Mouse (Mus musculus) heart, adult 8-10 months (tissue): ENCODE results near the gene Mblac1. TPM values are rescaled to one million over a fixed set of nuclear protein-coding genes. Genes with fewer than 3 reads are reported as not detected.
"Not testable (repeated sequence)": the region's sequence is repeated elsewhere in the genome, so short reads cannot be mapped to it uniquely, and the experiment has no call there.

Experiments
- DNase-seq: peaks from one replicate; pipeline ENCODE4 v3.0.0; 2022; ENCODE audit warnings: low spot score
- microRNA-seq: library from miRNA; unstranded; fragments of <30 nt; microRNA quantifications from one replicate; pipeline ENCODE4 v1.2.0, GENCODE M21; 2022
- total RNA-seq, 4 experiments: library from RNA; stranded (reverse); gene quantifications; 2 replicates each; pipeline ENCODE4 v1.2.4; 2022

Gene Mblac1
- total RNA-seq, 4 experiments from 2014 or later: 1.8 to 4.3 (median 2.4) TPM

DNA sequence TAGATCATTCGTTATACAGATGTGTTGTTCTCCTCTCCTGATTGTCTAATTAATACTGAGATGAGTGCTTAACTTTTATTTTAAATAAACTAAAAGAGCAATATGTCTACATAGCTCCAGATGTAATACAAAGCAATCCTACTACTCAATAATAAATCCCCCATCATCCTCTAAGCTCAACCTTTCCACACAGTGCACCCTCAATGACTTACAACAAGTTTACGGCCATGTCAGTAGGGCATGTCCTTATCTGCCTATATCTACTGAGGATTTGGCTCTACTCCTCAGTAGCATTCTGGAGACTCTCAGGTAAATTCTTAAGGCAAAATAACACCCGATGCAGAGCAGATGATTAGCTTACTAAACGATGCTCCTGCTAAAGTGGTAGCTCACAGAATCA lies 13.8 kb downstream of the Mblac1 start:
- DNase-seq: no peak

- DNase-seq: not testable (repeated sequence)
These were observed 22.5 kb downstream of the Mblac1 start for GRCm38 (mm10) chr5:138216632-138217031.

DNA sequence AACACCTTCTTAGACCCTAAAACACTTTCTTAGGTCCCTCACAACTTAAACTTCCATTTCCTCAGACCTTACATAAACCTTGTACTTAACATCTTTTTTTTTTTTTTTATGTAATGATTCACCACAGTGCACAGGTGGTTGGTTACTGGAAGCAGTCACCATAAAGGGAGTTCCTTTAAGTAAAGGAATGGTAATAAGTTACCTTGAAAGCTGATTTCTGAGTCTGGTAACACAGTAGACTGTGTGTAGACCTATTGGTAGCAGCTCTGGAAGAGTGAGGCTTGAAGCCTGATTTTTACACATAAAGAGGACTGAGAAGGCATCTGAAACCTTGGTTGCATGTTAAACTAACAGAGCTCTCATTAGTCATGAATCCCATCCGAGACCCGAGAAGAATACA lies 25.8 kb downstream of the Mblac1 start:
- DNase-seq: no peak

- peak; percentile 78 for DNase-seq
These were observed 28.0 kb downstream of the Mblac1 start for GRCm38 (mm10) chr5:138222111-138222510.

DNA sequence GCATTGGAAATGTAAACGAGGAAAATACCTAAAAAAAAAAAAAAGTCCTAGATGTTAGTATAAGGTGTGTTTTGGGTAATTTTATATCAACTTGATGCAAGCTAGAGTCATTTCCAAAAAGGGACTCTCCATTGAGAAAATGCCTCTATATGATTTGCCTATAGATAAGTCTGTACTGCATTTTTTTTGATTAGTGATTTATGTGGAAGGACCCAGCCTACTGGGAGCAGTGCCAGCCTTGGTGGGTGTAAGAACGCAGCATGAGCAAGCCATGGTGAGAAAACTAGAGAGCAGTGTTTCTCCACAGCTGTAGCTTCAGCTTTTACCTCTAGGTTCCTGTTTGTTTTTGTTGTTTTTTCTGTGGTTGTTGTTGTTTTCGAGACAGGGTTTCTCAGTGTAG lies 29.2 kb downstream of the Mblac1 start:
- no peak for DNase-seq

GRCm38 (mm10) chr5:138225700-138226099 lies 31.6 kb downstream of the Mblac1 start, which contains the start of gene Nxpe5:
Gene Nxpe5, plus strand, starts transcription at chr5:138225898.
- DNase-seq: no peak

DNA sequence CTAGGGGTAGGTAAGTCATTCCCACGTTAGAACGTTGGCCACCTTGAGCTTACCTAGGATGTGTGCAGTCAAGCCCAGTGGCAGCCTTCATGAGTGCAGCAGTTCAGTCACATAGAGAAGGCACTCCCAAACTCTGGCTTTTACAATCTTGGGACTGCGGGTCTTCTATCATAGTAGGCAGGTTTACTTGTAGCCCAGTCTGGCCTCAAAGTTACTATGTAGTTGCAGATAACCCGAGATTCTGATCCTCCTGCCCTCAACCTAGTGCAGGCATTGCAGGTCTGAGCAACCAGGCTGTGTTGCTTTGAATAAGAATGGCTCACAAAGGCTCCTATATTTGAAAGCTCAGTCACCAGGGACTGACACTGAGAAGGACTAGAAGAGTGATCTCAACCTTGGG lies 32.4 kb downstream of the Mblac1 start:
- DNase-seq: no peak

- DNase-seq: peak; percentile 34
These were observed 33.3 kb downstream of the Mblac1 start for GRCm38 (mm10) chr5:138227367-138227766.

GRCm38 (mm10) chr5:138228026-138228425 lies 33.9 kb downstream of the Mblac1 start:
- DNase-seq: no peak

- no peak for DNase-seq
These were observed 35.4 kb downstream of the Mblac1 start for GRCm38 (mm10) chr5:138229511-138229910.

DNA sequence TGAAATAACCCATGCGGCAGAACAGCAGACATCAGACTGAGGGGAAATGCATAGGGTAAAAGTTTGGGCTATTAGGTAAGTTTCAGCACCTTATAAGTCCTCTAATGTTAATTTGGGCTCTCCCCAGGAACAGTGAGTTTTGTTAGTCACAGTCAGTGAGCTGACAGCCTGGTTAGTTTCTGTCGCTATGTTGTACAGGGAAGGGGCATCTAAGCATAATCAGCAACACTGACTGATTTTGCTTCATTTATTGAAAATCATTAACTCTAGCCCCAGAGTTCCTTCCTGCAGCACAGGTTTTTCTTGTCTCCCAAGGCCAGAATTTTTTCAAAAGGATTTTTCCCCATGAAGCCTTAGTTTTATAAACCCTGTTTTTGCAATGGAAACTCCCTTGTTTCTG lies 39.7 kb downstream of the Mblac1 start:
- DNase-seq: no peak

DNA sequence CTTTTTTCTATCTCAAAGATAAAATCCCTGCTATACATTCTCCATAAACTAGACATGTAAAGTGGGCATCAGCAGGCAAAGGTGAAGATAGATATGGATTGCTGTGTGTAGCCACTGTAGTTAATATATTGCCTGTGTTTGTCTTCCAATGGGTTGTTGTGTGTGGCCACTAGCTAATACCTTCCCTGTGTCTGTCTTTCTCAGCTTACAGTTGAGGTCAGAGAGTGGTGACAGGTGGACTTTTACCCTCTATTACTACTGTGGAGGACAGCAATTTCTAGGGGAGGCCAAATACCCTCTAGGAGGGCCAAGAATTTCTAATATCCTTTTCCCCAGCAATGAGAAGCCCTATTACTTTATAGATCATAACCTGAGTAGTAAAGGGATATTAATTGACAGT lies 40.1 kb downstream of the Mblac1 start:
- DNase-seq: no peak

DNA sequence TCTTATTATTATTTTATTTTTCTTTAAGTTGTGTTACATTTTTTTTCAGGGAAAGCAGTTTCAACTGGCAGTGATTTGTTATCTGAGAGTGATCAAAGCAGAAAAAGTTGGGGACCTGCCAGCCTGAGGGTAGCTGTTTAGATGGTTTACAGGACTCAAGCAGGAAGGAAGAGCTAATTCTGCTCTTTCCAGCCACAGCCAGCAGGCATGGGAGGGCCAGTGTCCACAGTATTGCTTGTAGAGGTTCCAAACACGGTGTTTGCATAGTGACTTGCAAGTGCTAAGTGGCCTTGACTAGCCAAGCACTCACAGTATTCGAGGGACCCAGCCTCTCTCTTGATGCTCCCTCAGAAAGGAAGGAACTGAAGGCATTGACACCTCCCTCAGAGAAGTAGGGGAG lies 47.4 kb downstream of the Mblac1 start:
- DNase-seq: no peak

Small RNA genes within 50 kb of the gene (microRNA-seq; reads per million reads assigned to microRNA genes)
- 811 reads per million, percentile 80 among the genes with 10 or more reads in this experiment for gene Mir106b
- 293 reads per million, percentile 71 among the genes with 10 or more reads in this experiment for gene Mir25
- gene Mir93: 3,180 reads per million, percentile 90 among the genes with 10 or more reads in this experiment

Other genes starting within 250 kb of the Mblac1 start
- under 1 TPM; 0.09 to 0.34 (median 0.24) TPM for gene Gjc3, start 231.2 kb upstream of the Mblac1 start, total RNA-seq
- gene Azgp1, start 212.8 kb upstream of the Mblac1 start, total RNA-seq: not detected
- gene Smok3a, start 173.1 kb upstream of the Mblac1 start, total RNA-seq: not detected
- not detected for gene Smok3b, start 172.9 kb upstream of the Mblac1 start, total RNA-seq
- gene Smok3c, start 141.1 kb upstream of the Mblac1 start, total RNA-seq: not detected
- 10 to 100 TPM; 13.7 to 16.2 (median 15.3) TPM for gene Zkscan1, start 109.2 kb upstream of the Mblac1 start, total RNA-seq
- gene Zscan21, start 77.4 kb upstream of the Mblac1 start, total RNA-seq: 10 to 100 TPM; 11.2 to 12.9 (median 11.9) TPM
- gene Zfp113, start 38.6 kb upstream of the Mblac1 start, total RNA-seq: 1 to 10 TPM; 6.2 to 8.5 (median 8.3) TPM
- gene Cops6, start 33.2 kb upstream of the Mblac1 start, total RNA-seq: 100 to 1,000 TPM; 117 to 139 (median 133) TPM
- 10 to 100 TPM in 1 of 4 experiments, 1 to 10 TPM in 3; 6.0 to 11.3 (median 7.6) TPM for gene Ap4m1, start 22.3 kb upstream of the Mblac1 start, total RNA-seq
- 10 to 100 TPM in 1 of 4 experiments, 1 to 10 TPM in 3; 7.2 to 11.5 (median 8.2) TPM for gene Mcm7, start 21.9 kb upstream of the Mblac1 start, total RNA-seq
- 10 to 100 TPM; 32.6 to 34.7 (median 34.2) TPM for gene Taf6, start 6.9 kb upstream of the Mblac1 start, total RNA-seq
- gene Cnpy4, start 6.8 kb upstream of the Mblac1 start, total RNA-seq: 1 to 10 TPM; 4.9 to 7.0 (median 5.9) TPM
- 1 to 10 TPM in 1 of 4 experiments, under 1 TPM in 3; 0.56 to 1.3 (median 0.66) TPM for gene Nxpe5, start 31.6 kb downstream of the Mblac1 start, total RNA-seq
- 10 to 100 TPM; 54.5 to 61.7 (median 56.2) TPM for gene Lamtor4, start 61.2 kb downstream of the Mblac1 start, total RNA-seq
- 1 to 10 TPM; 2.7 to 4.4 (median 3.4) TPM for gene BC037034, start 69.7 kb downstream of the Mblac1 start, total RNA-seq
- gene Gal3st4, start 78.5 kb downstream of the Mblac1 start, total RNA-seq: under 1 TPM in 1 of 4 experiments, not detected in 3; 0.17 TPM
- not detected for gene Gm43720, start 85.6 kb downstream of the Mblac1 start, total RNA-seq
- under 1 TPM in 2 of 4 experiments, not detected in 2; 0.22 to 0.34 TPM for gene Gpc2, start 85.7 kb downstream of the Mblac1 start, total RNA-seq
- gene Stag3, start 85.9 kb downstream of the Mblac1 start, total RNA-seq: not detected
- under 1 TPM in 1 of 4 experiments, not detected in 3; 0.52 TPM for gene Pvrig, start 147.6 kb downstream of the Mblac1 start, total RNA-seq
- 1 to 10 TPM; 3.8 to 7.6 (median 5.1) TPM for gene Zfp157, start 247.2 kb downstream of the Mblac1 start, total RNA-seq